Mouse (Mus musculus) heart, embryonic 16.5 days (tissue): ENCODE measurements around the gene Ptges2. TPM values are rescaled to one million over a fixed set of nuclear protein-coding genes. Genes with fewer than 3 reads are reported as not detected.
A peak's percentile ranks its signal among the peaks of the same experiment; 100 is the strongest.

ENCODE experiments used
- ATAC-seq: fragments of 200-750 bp; cut with Nextera tagmentation; replicated peaks from 2 replicates; pipeline ENCODE4 v1.8.0; 2017; ENCODE audit warnings: moderate number of reproducible peaks; ENCODE audit not compliant: insufficient read depth, low FRiP score; ENCODE audit errors: extremely low read depth
- H3K27ac ChIP-seq: fragments of 300-500 bp; sonication (generic); 2 replicates; pipeline ENCODE4 v1.5.1; 2014; ENCODE audit warnings: mild to moderate bottlenecking, low read length, control low read depth, moderate library complexity
- H3K27me3 ChIP-seq: fragments of 300-500 bp; sonication (generic); 2 replicates; pipeline ENCODE4 v1.6.1; 2014; ENCODE audit warnings: low read length, mixed read lengths; ENCODE audit not compliant: control insufficient read depth, insufficient read depth
- H3K36me3 ChIP-seq: fragments of 300-500 bp; sonication (generic); 2 replicates; pipeline ENCODE4 v1.6.1; 2014; ENCODE audit not compliant: control insufficient read depth, insufficient read depth
- H3K4me1 ChIP-seq: fragments of 300-500 bp; sonication (generic); 2 replicates; pipeline ENCODE4 v1.6.1; 2014; ENCODE audit warnings: low read length, mixed read lengths; ENCODE audit not compliant: control insufficient read depth, insufficient read depth
- H3K4me2 ChIP-seq: fragments of 300-500 bp; sonication (generic); 2 replicates; pipeline ENCODE4 v1.6.1; 2014; ENCODE audit warnings: low read depth, mild to moderate bottlenecking, control low read depth, low read length
- H3K4me3 ChIP-seq: fragments of 300-500 bp; sonication (generic); 2 replicates; pipeline ENCODE4 v1.5.1; 2014; ENCODE audit warnings: mild to moderate bottlenecking, control low read depth, low read length
- H3K9ac ChIP-seq: fragments of 300-500 bp; sonication (generic); 2 replicates; pipeline ENCODE4 v1.6.1; 2014; ENCODE audit warnings: low read length, control low read depth
- H3K9me3 ChIP-seq: fragments of 300-500 bp; sonication (generic); replicated peaks from 2 replicates; pipeline ENCODE4 v1.6.1; 2016; ENCODE audit warnings: low read length; ENCODE audit not compliant: control insufficient read depth
- WGBS: fragments of 180-500 bp; shearing (Covaris S2); extraction: QIAGEN DNeasy Blood & Tissue Kit; methylation state at CpG from one replicate; pipeline ENCODE4 v1.1.7; 2014; 5-methylcytosine and 5-hydroxymethylcytosine counted together
- polyA plus RNA-seq: library from polyadenylated mRNA; unstranded; fragments of >200 nt; fragmentation: Nextera tagmentation; extraction: Ambion mirVana; gene quantifications from 2 replicates; pipeline ENCODE4 v1.2.1, GENCODE M21; 2015

Gene Ptges2
- polyA plus RNA-seq, 1 experiment from 2014 or later = 44.2 TPM

- Histone ChIP-seq H3K9me3 (no peaks in the 10 kb centered on the region), H3K27ac (peak within 1 kb of the TSS; percentile 5), H3K4me1 (peaks cover 7% of the 10 kb centered on the region), H3K9ac (peak within 1 kb of the TSS; percentile 79), H3K36me3 (peaks cover 22% of the 10 kb centered on the region), H3K4me2 (peak within 1 kb of the TSS; percentile 99), H3K4me3 (peak within 1 kb of the TSS; percentile 75), H3K27me3 (no peaks in the 10 kb centered on the region)
- WGBS = under 1% methylated on average over 39 of the region's 47 CpGs
- peak; percentile 96 for ATAC-seq
These were observed 13.9 kb upstream of the Ptges2 start, which contains the start of gene 1110008P14Rik for GRCm38 (mm10) chr2:32381775-32382223. 1110008P14Rik (minus strand) TSS chr2:32381938.

- Histone ChIP-seq H3K27ac (no peak overlapping the region), H3K4me1 (peaks cover 7% of the 10 kb centered on the region), H3K4me2 (no peak overlapping the region), H3K27me3 (0 out of 2 replicates have a peak, but pooled peaks cover 3% of the 10 kb centered on the region), H3K9me3 (no peaks in the 10 kb centered on the region), H3K9ac (no peak overlapping the region; the same call in 1 of the 2 replicates), H3K4me3 (no peak overlapping the region), H3K36me3 (peaks cover 14% of the 10 kb centered on the region)
- 83% methylated on average over 2 of the region's 2 CpGs for WGBS
- no peak for ATAC-seq
These were observed 13.0 kb upstream of the Ptges2 start for GRCm38 (mm10) chr2:32382689-32383088.

- Histone ChIP-seq H3K36me3 (no peaks in the 10 kb centered on the region), H3K4me3 (no peak within 1 kb of the TSS), H3K4me1 (0 out of 2 replicates have a peak, but pooled peaks cover 3% of the 10 kb centered on the region), H3K27me3 (0 out of 2 replicates have a peak, but pooled peaks cover 3% of the 10 kb centered on the region), H3K27ac (no peak within 1 kb of the TSS), H3K9ac (no peak within 1 kb of the TSS), H3K4me2 (no peak within 1 kb of the TSS), H3K9me3 (no peaks in the 10 kb centered on the region)
- 55% methylated on average over 5 of the region's 5 CpGs for WGBS
- ATAC-seq = no peak
These were observed 7.8 kb upstream of the Ptges2 start, which contains the start of gene Lcn2 for GRCm38 (mm10) chr2:32387706-32388490. Lcn2 (minus strand) TSS chr2:32388252.

DNA sequence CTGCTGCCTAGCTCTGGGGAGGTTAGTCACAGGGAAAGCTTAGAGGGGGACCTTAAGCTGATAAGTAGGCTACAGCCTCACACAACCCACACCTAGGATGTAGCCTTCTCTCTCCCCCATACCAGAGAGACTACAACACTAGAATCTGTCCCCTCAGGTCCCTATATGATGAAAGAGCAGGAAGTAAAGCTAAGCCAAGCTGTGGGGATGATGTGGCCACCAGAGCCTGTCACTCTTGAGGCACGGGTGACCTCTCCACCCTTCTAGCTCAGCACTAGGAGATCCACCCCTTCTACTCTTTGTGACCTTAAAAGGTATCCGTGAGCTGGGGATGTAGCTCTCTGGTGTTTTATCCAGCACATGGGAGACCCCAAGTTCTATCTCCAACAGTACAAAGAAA lies 6.5 kb upstream of the Ptges2 start:
- 0 out of 2 replicates have a peak, but pooled peaks cover 3% of the 10 kb centered on the region for H3K4me1 ChIP-seq
- 65% methylated on average over 2 of the region's 2 CpGs for WGBS
- H3K27ac ChIP-seq = no peak overlapping the region
- 0 out of 2 replicates have a peak, but pooled peaks cover 3% of the 10 kb centered on the region for H3K27me3 ChIP-seq
- no peak overlapping the region for H3K4me3 ChIP-seq
- no peak overlapping the region for H3K9ac ChIP-seq
- ATAC-seq = no peak
- no peaks in the 10 kb centered on the region for H3K36me3 ChIP-seq
- H3K4me2 ChIP-seq = no peak overlapping the region
- no peaks in the 10 kb centered on the region for H3K9me3 ChIP-seq

- Histone ChIP-seq H3K4me2 (no peak overlapping the region), H3K4me3 (no peak overlapping the region), H3K9me3 (no peaks in the 10 kb centered on the region), H3K27ac (no peak overlapping the region), H3K27me3 (0 out of 2 replicates have a peak, but pooled peaks cover 3% of the 10 kb centered on the region), H3K9ac (no peak overlapping the region), H3K36me3 (no peaks in the 10 kb centered on the region), H3K4me1 (0 out of 2 replicates have a peak, but pooled peaks cover 3% of the 10 kb centered on the region)
- WGBS = 68% methylated on average over 8 of the region's 8 CpGs
- no peak for ATAC-seq
These were observed 4.8 kb upstream of the Ptges2 start for GRCm38 (mm10) chr2:32390871-32391270.

DNA sequence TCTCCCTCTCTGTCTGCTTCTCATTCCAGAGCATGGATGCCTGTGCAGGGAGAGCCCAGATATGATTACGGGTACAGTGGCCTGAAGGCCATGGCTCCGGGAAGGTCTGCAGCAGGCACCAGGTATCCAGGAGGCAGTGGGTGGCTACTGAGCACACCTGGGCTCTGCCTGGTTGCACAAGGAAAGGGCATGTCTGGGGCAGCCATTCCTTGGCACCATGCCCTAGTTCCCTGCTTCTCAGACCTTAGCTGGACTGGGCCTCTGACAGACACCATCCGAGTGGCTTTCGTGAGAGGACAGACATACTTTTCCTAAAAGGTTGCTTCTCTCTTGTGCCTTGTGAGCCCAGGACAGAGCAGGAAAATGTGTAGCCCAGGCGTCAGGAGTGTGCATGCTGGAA lies 3.6 kb upstream of the Ptges2 start:
- H3K4me1 ChIP-seq = peaks cover 5% of the 10 kb centered on the region
- WGBS = 54% methylated on average over 5 of the region's 5 CpGs
- H3K4me3 ChIP-seq = no peak overlapping the region
- no peak for ATAC-seq
- no peaks in the 10 kb centered on the region for H3K36me3 ChIP-seq
- H3K9me3 ChIP-seq = no peaks in the 10 kb centered on the region
- 0 out of 2 replicates have a peak, but pooled peaks cover 1% of the 10 kb centered on the region for H3K27me3 ChIP-seq
- no peak overlapping the region for H3K27ac ChIP-seq
- no peak overlapping the region for H3K4me2 ChIP-seq
- no peak overlapping the region for H3K9ac ChIP-seq

GRCm38 (mm10) chr2:32394973-32395372 lies 723 bp upstream of the Ptges2 start:
- peak overlapping the region; percentile 90 for H3K27ac ChIP-seq
- peak overlapping the region; percentile 91 for H3K4me2 ChIP-seq
- no peak for ATAC-seq
- H3K9ac ChIP-seq = peak overlapping the region; percentile 91
- no peaks in the 10 kb centered on the region for H3K36me3 ChIP-seq
- H3K27me3 ChIP-seq = no peaks in the 10 kb centered on the region
- H3K4me1 ChIP-seq = peaks cover 14% of the 10 kb centered on the region
- WGBS = 5% methylated on average over 8 of the region's 8 CpGs
- peak overlapping the region; percentile 87 for H3K4me3 ChIP-seq
- no peaks in the 10 kb centered on the region for H3K9me3 ChIP-seq

GRCm38 (mm10) chr2:32395946-32396621 lies 388 bp downstream of the Ptges2 start:
- Histone ChIP-seq H3K4me2 (peak overlapping the region; percentile 91), H3K27ac (peak overlapping the region; percentile 90), H3K36me3 (peaks cover 6% of the 10 kb centered on the region), H3K9ac (peak overlapping the region; percentile 91), H3K4me3 (peak overlapping the region; percentile 87), H3K4me1 (peaks cover 14% of the 10 kb centered on the region), H3K27me3 (no peaks in the 10 kb centered on the region), H3K9me3 (no peaks in the 10 kb centered on the region)
- peak; percentile 93 for ATAC-seq
- WGBS = under 1% methylated on average over 59 of the region's 59 CpGs
